Mouse (Mus musculus) MEL-GATA-1-ER (cell line): Measurements from ENCODE around the gene Nav2.

ENCODE experiments used
- DNase-seq: peaks from one replicate; pipeline ENCODE4 v3.0.0-alpha.2; 2012; ENCODE audit warnings: low read depth; ENCODE audit errors: extremely low read depth

Nav2 gene

DNA sequence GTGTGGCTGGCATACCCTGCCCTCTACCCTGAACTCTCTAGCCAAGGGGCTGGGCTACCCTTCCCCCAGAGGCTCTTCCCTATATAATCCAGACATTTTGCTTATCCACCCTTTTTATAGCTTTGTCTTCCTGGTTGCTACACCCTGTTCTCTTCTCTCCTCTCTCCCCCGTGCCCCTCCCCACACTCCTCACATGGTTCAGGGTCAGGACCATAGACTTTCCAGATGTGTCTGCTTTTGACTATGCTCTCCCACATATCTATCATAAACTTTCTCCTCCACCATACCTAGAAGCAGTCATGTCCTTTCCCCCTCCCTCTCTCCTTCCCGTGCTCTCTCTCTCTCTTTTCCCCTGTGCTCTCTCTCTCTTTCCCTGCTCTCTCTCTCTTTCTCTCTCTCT is 595.4 kb downstream of the Nav2 start:
- no peak for DNase-seq

DNA sequence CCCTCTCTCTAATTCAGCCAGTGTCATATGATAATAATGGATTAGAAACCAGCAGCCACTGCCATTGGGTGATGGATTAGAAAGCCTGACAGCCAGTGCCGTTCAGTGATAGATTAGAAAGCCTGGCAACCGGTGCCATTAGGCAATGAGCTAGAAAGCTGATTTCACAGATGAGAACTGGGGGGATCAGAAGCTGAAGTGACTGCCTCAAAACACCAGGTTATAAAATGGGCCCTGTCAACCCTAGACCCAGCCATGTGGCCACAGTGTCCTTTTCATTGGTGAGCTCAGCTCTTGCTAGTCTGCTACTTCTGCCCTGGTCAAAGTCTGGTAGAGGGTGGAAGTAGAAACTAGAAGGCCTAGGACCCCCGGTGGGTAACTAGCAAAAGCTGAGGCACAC is 595.8 kb downstream of the Nav2 start:
- DNase-seq, result no peak

GRCm38 (mm10) chr7:49505024-49505423 is 596.5 kb downstream of the Nav2 start:
- DNase-seq, result no peak

GRCm38 (mm10) chr7:49506085-49506820 is 597.7 kb downstream of the Nav2 start:
- no peak for DNase-seq

GRCm38 (mm10) chr7:49507943-49508506 is 599.5 kb downstream of the Nav2 start:
- DNase-seq, result no peak

- no peak for DNase-seq
Measured at GRCm38 (mm10) chr7:49511820-49512453, 603.4 kb downstream of the Nav2 start.

GRCm38 (mm10) chr7:49513763-49514437 is 605.4 kb downstream of the Nav2 start:
- no peak for DNase-seq

DNA sequence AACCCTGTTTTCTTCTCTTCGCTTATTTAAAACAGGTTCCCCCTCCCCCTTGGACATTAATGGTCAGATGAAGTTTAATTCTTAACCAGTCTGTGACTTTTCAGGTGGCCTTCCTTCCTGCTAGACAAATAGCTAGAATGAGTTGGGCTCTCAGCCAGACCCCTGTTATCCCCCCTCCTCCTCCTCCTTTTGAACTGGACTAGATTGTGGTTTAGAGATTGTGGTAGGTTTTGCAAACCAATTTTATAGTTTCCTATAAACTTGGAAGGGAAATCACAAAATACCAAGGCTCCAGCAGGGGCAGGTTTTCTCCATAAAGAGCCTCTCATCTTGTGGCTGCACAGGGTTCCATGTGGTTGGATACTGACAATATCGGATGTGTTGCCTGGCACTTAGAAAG is 606.5 kb downstream of the Nav2 start:
- no peak for DNase-seq

DNA sequence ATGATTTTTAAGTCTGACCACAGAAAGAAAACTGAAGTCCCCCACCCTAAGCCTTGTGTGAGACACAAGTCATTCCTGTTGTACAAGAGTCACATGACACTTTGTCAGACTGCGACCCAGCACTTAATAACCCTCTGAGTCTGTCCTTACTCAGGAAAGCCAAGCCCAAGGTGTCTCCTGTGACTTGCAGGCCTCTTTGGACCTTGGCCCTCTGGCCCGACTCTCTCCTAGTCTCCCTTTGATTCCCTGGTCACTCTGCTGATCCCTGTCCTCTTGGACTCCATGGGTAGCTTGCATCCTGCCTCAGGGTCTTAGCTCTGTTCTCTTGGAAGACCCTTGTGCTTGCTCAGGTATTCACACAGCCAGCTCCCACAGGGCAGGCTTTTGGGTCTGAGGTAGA is 612.0 kb downstream of the Nav2 start:
- no peak for DNase-seq

GRCm38 (mm10) chr7:49521349-49521748 is 612.8 kb downstream of the Nav2 start:
- no peak for DNase-seq

GRCm38 (mm10) chr7:49521976-49522375 is 613.5 kb downstream of the Nav2 start:
- DNase-seq, result no peak

GRCm38 (mm10) chr7:49522411-49523114 is 614.0 kb downstream of the Nav2 start:
- no peak for DNase-seq

DNA sequence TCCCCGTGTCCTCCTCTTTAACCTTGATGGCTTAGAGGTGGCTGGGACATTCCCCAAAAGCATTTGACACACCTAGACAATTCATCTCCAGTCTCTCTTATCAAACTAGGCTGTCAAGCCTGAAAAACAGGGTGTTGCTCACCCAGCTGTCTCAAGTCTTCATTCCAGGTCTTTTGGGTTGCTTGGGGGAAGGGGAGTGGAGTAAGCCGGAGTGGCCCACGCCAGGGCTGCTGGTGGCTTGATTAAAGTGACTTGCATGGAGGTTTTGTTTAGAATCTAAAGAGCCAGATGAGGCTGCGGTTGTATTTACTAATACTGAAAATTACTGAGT is 614.6 kb downstream of the Nav2 start:
- DNase-seq, result no peak

DNA sequence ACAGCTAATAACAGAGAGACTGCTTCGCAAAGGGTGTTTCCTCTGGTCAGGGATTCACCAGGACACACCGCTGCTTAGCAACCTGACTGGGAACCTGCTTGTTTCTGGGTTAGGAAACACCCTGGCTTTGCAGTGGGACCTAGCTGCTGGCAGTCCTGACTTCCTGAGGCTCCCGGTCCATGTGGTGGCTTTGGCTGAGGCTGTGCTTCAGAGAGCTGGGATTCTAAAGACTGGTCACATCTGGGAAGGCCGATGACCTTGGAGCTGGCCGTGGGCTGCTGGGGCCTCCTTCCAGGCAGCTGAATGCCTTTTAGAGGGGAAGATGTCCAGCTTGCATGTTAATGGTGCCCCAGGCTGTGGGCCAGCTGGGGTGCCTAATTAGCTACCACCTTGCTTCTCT is 615.2 kb downstream of the Nav2 start:
- no peak for DNase-seq

DNA sequence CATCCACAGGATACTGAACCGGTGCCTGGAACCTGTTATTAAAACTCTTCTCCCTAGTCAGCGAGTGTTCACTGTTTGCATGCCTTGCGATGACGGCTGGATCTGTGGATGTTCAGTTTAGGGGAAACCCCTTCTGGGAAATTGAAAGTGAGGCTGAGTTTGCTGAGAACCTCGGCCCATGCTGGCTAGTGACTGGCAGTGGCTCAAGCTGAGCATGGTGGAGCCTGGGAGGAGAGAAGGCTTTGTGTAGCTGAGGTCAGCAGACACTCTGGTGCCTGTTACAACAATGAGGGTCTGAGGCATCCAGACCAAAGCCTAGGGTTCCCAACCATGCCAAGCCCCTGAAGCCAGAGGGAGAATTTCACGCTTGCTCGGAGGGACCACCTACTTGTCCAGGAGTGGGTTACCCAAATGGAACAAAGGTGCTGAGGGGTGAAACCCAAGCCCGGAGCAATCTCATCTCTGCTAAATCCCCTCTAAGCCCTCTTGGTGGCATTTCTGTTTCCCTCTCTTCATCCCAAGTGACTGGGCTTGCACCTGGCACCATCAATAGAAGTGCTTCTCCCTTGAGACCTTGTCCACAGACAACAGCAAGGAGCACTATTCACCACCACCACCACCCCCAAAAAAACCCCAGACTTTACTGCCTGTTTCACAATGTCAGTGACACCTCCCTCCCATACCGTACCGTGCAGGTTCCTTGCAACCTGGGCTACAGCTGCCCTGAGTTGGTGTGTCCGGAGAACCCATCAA is 617.0 kb downstream of the Nav2 start:
- no peak for DNase-seq

DNA sequence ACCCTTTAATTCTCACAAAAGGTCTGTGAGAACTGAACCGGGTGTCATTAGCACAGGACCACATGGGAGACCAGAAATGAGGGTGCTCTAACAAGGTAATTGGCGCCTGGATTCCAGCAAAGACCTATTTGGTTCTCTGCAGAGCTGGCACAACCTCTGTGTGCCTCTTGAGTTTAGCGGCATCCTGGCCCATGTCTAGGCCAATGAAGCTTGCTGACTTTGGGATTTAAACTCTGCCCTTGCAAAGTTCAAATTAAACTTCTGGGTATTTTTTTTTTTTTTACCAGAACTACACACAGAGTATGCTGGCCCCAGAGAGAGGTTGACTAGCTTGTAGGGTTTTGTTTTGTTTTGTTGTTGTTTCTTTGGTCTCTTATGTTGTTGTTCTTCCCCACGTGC is 617.6 kb downstream of the Nav2 start:
- DNase-seq, result no peak

DNA sequence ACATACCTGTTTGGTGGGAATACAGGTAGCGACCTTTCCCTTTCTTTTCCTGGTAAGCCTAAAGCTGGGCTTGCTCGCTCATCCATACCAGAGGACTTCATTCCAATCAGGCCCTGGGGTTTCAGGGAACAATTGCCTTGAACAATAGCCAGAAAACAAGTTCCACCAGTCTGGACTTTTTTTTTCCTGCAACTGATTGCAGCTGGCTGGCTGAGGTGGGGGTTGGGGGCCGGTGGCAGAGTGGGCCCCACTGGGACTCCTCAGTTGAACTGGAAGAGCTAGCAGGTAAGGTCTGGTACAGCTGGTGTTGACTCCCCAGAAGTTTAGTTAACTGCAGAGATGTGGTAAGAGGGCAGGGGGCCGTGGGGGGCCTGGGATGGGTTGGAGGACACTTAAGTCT is 619.0 kb downstream of the Nav2 start:
- no peak for DNase-seq

DNA sequence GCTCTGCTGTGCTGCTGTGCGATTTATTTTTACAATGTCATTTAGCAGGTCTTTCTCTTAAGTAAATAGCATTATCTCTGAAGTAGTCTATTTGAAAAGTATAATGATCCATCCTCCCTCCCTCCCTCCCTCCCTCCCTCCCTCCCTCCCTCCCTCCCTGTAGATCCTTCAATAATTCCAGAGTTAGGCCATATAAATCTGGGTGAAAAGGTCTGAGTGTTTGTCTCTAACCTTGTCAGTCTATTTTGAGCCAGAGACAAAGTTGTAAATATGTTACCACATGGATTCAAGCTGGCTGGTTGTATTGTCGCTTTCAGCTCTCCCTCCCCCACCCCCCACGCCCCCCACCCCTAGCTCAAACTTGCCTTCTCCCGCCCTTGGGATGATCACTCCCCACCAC is 619.4 kb downstream of the Nav2 start:
- no peak for DNase-seq

DNA sequence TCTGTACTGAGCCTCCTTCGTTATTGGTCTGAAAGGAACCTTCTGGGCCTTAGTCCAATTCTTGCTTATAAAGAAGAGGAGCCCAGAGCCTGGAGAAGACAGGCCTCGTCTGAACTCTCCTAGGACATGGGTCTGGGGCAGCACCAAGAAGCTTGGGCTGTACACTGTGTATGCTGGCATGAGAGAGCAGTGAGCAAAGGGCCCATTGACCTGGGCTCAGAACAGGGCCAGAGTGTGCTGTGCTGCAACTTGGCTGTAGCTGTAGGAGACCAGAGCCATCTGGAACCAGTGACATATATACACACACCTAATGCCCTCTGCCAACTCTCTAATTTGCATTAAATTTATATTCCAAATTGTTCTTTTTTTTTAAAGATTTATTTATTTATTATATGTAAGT is 621.0 kb downstream of the Nav2 start:
- DNase-seq, result no peak

GRCm38 (mm10) chr7:49533571-49533970 is 625.1 kb downstream of the Nav2 start:
- no peak for DNase-seq

- no peak for DNase-seq
Measured at GRCm38 (mm10) chr7:49534208-49534607, 625.7 kb downstream of the Nav2 start.
